Mouse (Mus musculus): ENCODE measurements around the gene Lrrc17.

- TF ChIP-seq CTCF (conservative IDR thresholded peaks at IDR 0.05; ENCODE audit: insufficient read depth, insufficient read length, low read depth, low read length) (no peak), POLR2A (IDR thresholded peaks at IDR 0.05; ENCODE audit: low read depth, low read length) (no peak)
Measured at GRCm38 (mm10) chr5:21575210-21575550, 31.8 kb downstream of the Lrrc17 start.
